In the genomic region with DNA sequence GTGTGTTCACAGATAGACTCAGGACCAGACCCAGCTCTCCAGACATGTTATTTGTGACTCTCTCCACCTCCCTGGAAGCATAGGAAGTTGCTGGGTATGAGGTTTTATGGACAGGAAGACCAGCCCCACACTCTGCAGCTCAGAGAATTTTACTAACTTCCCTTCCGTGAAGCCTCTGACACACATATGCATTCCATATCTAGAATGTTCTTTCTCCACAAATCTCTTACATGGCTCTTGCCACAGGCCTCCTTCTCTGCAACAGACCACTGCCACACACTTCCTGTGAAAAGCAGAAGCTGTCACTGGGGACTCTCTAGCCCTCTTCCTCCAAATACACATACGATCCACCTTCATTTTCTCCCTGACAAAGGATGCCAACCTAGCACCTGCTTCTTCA, we compare ENCODE assay signal across 17 mouse cellular contexts. TPM values are rescaled to one million over a fixed set of nuclear protein-coding genes. Genes with fewer than 3 reads are reported as not detected.
DNase-seq lines count a peak whose midpoint lies in the region; ATAC-seq and TF ChIP-seq lines count a peak whose summit lies in the region.
"Had no signal": no experiment of that assay in that cellular context is flagged by ENCODE, and none has a peak within 500 bp of the region (broad histone marks: within the 10 kb centered on the region; RNA-seq: fewer than 3 reads in every experiment).

No protein-coding gene starts in this region.

- WGBS in spleen, adult 2 months = 17% methylated on average over 2 of the region's 2 CpGs
- 21% methylated on average over 2 of the region's 2 CpGs for WGBS in liver, embryonic 15.5 days (ENCODE audit: insufficient replicate concordance)
- 77% methylated on average over 2 of the region's 2 CpGs for WGBS in stomach, embryonic 16.5 days

- no peaks in the 10 kb centered on the region for H3K9me3 ChIP-seq in liver, embryonic 15.5 days (replicated peaks)
- no peaks in the 10 kb centered on the region for H3K9me3 ChIP-seq in stomach, embryonic 16.5 days (replicated peaks; ENCODE audit: control insufficient read depth, low read length)
- H3K9me3 ChIP-seq: heart, embryonic 10.5 days; midbrain, embryonic 15.5 days; neural tube, embryonic 15.5 days had no signal

- H3K36me3 ChIP-seq in spleen, adult 2 months (ENCODE audit: control insufficient read depth, insufficient read depth, low read length) = no peaks in the 10 kb centered on the region
- no peaks in the 10 kb centered on the region for H3K36me3 ChIP-seq in liver, embryonic 15.5 days (replicated peaks)
- no peaks in the 10 kb centered on the region for H3K36me3 ChIP-seq in stomach, embryonic 16.5 days (ENCODE audit: control insufficient read depth, insufficient read depth, low read length)
- H3K36me3 ChIP-seq: heart, embryonic 10.5 days; midbrain, embryonic 15.5 days; neural tube, embryonic 15.5 days had no signal

- TF ChIP-seq CTCF in spleen, adult 2 months (IDR thresholded peaks at IDR 0.05; ENCODE audit: extremely low read depth, insufficient read depth, insufficient read length, insufficient replicate concordance) = no peak

- H3K27me3 ChIP-seq in spleen, adult 2 months (ENCODE audit: control insufficient read depth, insufficient read depth, low read length) = no peaks in the 10 kb centered on the region
- H3K27me3 ChIP-seq in liver, embryonic 15.5 days = no peaks in the 10 kb centered on the region
- H3K27me3 ChIP-seq in stomach, embryonic 16.5 days (ENCODE audit: control insufficient read depth, insufficient read depth, low read length) = no peaks in the 10 kb centered on the region
- H3K27me3 ChIP-seq: midbrain, embryonic 15.5 days; neural tube, embryonic 15.5 days had no signal

- no peak overlapping the region for H3K9ac ChIP-seq in liver, embryonic 15.5 days
- H3K9ac ChIP-seq in stomach, embryonic 16.5 days (ENCODE audit: low read length) = no peak overlapping the region
- H3K9ac ChIP-seq: midbrain, embryonic 15.5 days; neural tube, embryonic 15.5 days had no signal

- peak; percentile 47 for ATAC-seq in activated CD4-positive, CD25-positive, alpha-beta regulatory T cell, adult 4 months
- ATAC-seq in liver, embryonic 15.5 days (ENCODE audit: insufficient read depth) = peak; percentile 38
- no peak for ATAC-seq in stomach, embryonic 16.5 days (ENCODE audit: insufficient read depth, low FRiP score)
- ATAC-seq: hindbrain, postnatal 0 days; midbrain, embryonic 15.5 days had no signal

- H3K4me1 ChIP-seq in spleen, adult 2 months (ENCODE audit: control insufficient read depth, insufficient read depth, insufficient read length) = peaks cover 22% of the 10 kb centered on the region; the same call in 1 of the 2 replicates
- peaks cover 69% of the 10 kb centered on the region for H3K4me1 ChIP-seq in liver, embryonic 15.5 days (replicated peaks)
- peaks cover 21% of the 10 kb centered on the region for H3K4me1 ChIP-seq in stomach, embryonic 16.5 days (ENCODE audit: control insufficient read depth, insufficient read depth, low read length)
- H3K4me1 ChIP-seq: midbrain, embryonic 15.5 days had no signal

- TF ChIP-seq POLR2A in spleen, adult 2 months (IDR thresholded peaks at IDR 0.05; ENCODE audit: low read depth, low read length) = no peak

- no peak overlapping the region for H3K4me2 ChIP-seq in liver, embryonic 15.5 days
- H3K4me2 ChIP-seq in stomach, embryonic 16.5 days (ENCODE audit: low read depth, low read length) = no peak overlapping the region
- H3K4me2 ChIP-seq: midbrain, embryonic 15.5 days; neural tube, embryonic 15.5 days had no signal

- DNase-seq in spleen, adult 2 months (ENCODE audit: low read depth in 1 of 2, low spot score in 2 of 2) = peak in 1 of 2 experiments; percentile 30
- no peak for DNase-seq in spleen, postnatal 14 days (ENCODE audit: low spot score in 2 of 2)
- no peak for DNase-seq in kidney, postnatal 36 days
- DNase-seq in frontal cortex, adult 2 months (ENCODE audit: extremely low spot score in 1 of 2, low spot score in 1 of 2) = no peak
- DNase-seq: kidney, postnatal 14 days; lung, adult 18-20 months; right cerebral cortex, postnatal 14 days had no signal

- peak overlapping the region; percentile 81 for H3K27ac ChIP-seq in spleen, adult 2 months (ENCODE audit: insufficient read depth, low read length)
- H3K27ac ChIP-seq in liver, embryonic 15.5 days (replicated peaks) = peak overlapping the region; percentile 70
- H3K27ac ChIP-seq in stomach, embryonic 16.5 days (ENCODE audit: low read length) = peak overlapping the region; percentile 26; the same call in 1 of the 2 replicates
- H3K27ac ChIP-seq: heart, embryonic 10.5 days; hindbrain, postnatal 0 days; left cerebral cortex, adult 2 months; midbrain, embryonic 15.5 days; neural tube, embryonic 15.5 days had no signal

- no peak overlapping the region for H3K4me3 ChIP-seq in spleen, adult 2 months (ENCODE audit: extremely low read depth, insufficient read depth, insufficient read length)
- no peak overlapping the region for H3K4me3 ChIP-seq in liver, embryonic 15.5 days (replicated peaks)
- no peak overlapping the region for H3K4me3 ChIP-seq in stomach, embryonic 16.5 days (replicated peaks; ENCODE audit: low read length)
- H3K4me3 ChIP-seq: erythroblast, embryonic 14.5 days; heart, embryonic 10.5 days; left cerebral cortex, adult 2 months; midbrain, embryonic 15.5 days; neural tube, embryonic 15.5 days had no signal

RNA-seq across cellular contexts. Expression of a gene that starts 5.5 kb away (rescaled TPM):
- polyA plus RNA-seq in spleen, adult 2 months (2012; rRNA removed) = 59.6 and 73.8 TPM in 2 replicates
- polyA plus RNA-seq in activated CD4-positive, CD25-positive, alpha-beta regulatory T cell, adult 4 months (2017; shearing (Covaris generic)) = 10 to 100 TPM; 48.1 to 49.2 TPM
- 86.9 and 90.8 TPM in 2 replicates for polyA plus RNA-seq in liver, embryonic 15.5 days (2015; fragmentation: Nextera tagmentation; extraction: Ambion mirVana)
- 51.3 and 53.1 TPM in 2 replicates for polyA plus RNA-seq in stomach, embryonic 16.5 days (2015; fragmentation: Nextera tagmentation; extraction: Ambion mirVana)
- 33.8 and 36.4 TPM in 2 replicates for polyA plus RNA-seq in frontal cortex, adult 2 months (2012; rRNA removed)

RNA-seq across cellular contexts. Expression of a gene that starts 24.5 kb away (rescaled TPM):
- not detected in 2 replicates for polyA plus RNA-seq in spleen, adult 2 months (2012; rRNA removed)
- polyA plus RNA-seq in activated CD4-positive, CD25-positive, alpha-beta regulatory T cell, adult 4 months (2017; shearing (Covaris generic)) = 1 to 10 TPM in 1 of 2 experiments, not detected in 1; 1.9 TPM
- 0.31 TPM in 1 of 2 replicates, not detected in the other for polyA plus RNA-seq in liver, embryonic 15.5 days (2015; fragmentation: Nextera tagmentation; extraction: Ambion mirVana)
- polyA plus RNA-seq in stomach, embryonic 16.5 days (2015; fragmentation: Nextera tagmentation; extraction: Ambion mirVana) = not detected in 2 replicates
- not detected in 2 replicates for polyA plus RNA-seq in frontal cortex, adult 2 months (2012; rRNA removed)
- polyA plus RNA-seq: cortical plate, adult 2 months; erythroblast, embryonic 14.5 days; heart, embryonic 10.5 days; hindbrain, postnatal 0 days; midbrain, embryonic 15.5 days; neural tube, embryonic 15.5 days had no signal

RNA-seq across cellular contexts. Expression of a gene that starts 38.9 kb away (rescaled TPM):
- 40.0 and 43.8 TPM in 2 replicates for polyA plus RNA-seq in spleen, adult 2 months (2012; rRNA removed)
- polyA plus RNA-seq in activated CD4-positive, CD25-positive, alpha-beta regulatory T cell, adult 4 months (2017; shearing (Covaris generic)) = 100 to 1,000 TPM; 108 to 129 TPM
- polyA plus RNA-seq in liver, embryonic 15.5 days (2015; fragmentation: Nextera tagmentation; extraction: Ambion mirVana) = 29.9 and 34.7 TPM in 2 replicates
- 52.3 and 58.1 TPM in 2 replicates for polyA plus RNA-seq in stomach, embryonic 16.5 days (2015; fragmentation: Nextera tagmentation; extraction: Ambion mirVana)
- polyA plus RNA-seq in frontal cortex, adult 2 months (2012; rRNA removed) = 11.1 and 14.8 TPM in 2 replicates

Comparison
In these comparisons a context has a peak if more than half of its experiments do, and no peak if none do; other contexts are left out.
1. H3K27ac ChIP-seq: peak in every context shown above with its lines; median percentile 81 in spleen, adult 2 months; 70 in liver, embryonic 15.5 days; 26 in stomach, embryonic 16.5 days.